Mouse (Mus musculus) layer of hippocampus, postnatal 10 days (tissue): Measurements from ENCODE around the gene Dock11. TPM values are rescaled to one million over a fixed set of nuclear protein-coding genes. Genes with fewer than 3 reads are reported as not detected.

Source experiments
- DNase-seq, 2 experiments: peaks; one replicate each; pipeline ENCODE4 v3.0.0; 2021; ENCODE audit warnings: low spot score in 2 of 2
- total RNA-seq, 2 experiments: library from RNA; stranded (reverse); gene quantifications; 2 replicates each; pipeline ENCODE4 v1.2.3; 2021

The Dock11 gene
- total RNA-seq, 2 experiments from 2014 or later: 19.0 to 22.1 TPM

GRCm38 (mm10) chrX:36088464-36089256 lies 200.0 kb downstream of the Dock11 start:
- no peak for DNase-seq

DNA sequence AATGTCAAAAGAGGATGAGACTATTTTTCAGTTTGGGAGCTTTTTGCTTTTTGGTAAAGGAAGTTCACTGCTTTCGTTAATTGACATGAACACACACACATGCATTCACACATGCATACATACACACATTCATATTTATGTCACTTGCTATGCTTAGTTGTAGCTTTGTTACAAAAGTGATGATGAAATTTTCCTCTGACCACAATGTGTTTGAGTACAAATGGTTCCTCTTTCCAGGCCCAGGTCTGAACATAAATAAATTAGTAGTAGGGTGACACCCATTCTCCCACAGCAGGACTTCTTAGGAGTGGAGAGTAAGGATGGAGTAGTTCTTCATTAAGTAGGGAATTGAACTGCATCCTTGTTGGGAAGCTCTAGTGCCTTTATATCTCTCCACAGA lies 212.3 kb downstream of the Dock11 start:
- no peak for DNase-seq

DNA sequence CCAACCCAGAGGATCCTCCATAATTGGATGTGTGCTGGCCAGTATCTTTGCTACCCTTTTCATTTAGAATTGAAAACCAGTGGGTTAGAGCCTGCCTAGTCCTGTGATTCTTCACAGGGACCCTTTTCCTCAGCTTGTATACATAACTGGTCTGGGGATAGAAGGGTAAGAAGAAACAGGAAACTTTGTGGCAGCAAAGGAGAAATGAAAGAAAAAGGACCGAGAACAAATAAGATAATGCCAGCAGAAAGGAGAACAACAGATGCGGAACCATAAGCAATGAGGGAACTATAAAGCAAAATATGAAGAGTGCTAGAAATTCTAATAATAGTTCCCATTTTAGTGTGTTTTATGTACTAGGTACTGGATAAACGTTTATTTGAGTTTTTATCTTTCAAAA lies 212.7 kb downstream of the Dock11 start:
- DNase-seq: no peak

DNA sequence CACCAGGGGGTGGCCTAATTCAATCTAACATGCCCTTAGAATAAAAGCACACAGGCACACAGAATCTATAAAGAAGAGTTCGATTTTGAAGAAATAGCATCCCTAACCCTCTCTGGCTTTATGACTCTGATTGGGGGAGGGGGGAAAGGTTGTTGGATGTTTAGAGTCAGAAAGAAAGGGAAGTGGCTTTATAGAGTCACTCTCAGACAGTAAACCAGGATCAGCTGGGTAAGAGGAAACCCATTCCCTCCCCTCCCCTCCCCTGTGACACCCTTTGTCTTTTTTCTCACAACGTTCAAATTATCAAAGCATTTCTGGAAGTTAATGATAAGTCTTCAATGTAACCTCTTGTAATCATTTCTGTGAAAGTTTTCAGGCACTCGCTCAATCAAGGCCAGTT lies 220.0 kb downstream of the Dock11 start:
- DNase-seq: no peak

- peak; percentile 13 to 32 for DNase-seq
Observed at GRCm38 (mm10) chrX:36111622-36112421, 223.2 kb downstream of the Dock11 start, which contains the start of gene Il13ra1. Gene Il13ra1 (plus strand): TSS chrX:36112110.

GRCm38 (mm10) chrX:36112422-36112750 lies 223.8 kb downstream of the Dock11 start:
- no peak for DNase-seq

GRCm38 (mm10) chrX:36115171-36115570 lies 226.5 kb downstream of the Dock11 start:
- DNase-seq: no peak

Other genes with a start within 250 kb of the Dock11 start
- 1 to 10 TPM; 4.5 to 4.9 TPM for gene Il13ra1, start 223.3 kb downstream of the Dock11 start, total RNA-seq